Mouse (Mus musculus): ENCODE data around the gene Vps51.

GRCm38 (mm10) chr19:6066571-6066970 lies 10.5 kb downstream of the Vps51 start:
- TF ChIP-seq CTCF (IDR thresholded peaks at IDR 0.05; ENCODE audit: insufficient read depth, low read depth, low read length) (no peak), POLR2A (IDR thresholded peaks at IDR 0.05; ENCODE audit: insufficient read depth, low read depth, low read length) (no peak)
